Mouse (Mus musculus) lung, postnatal 0 days (tissue): ENCODE data around the gene Apaf1. TPM values are rescaled to one million over a fixed set of nuclear protein-coding genes. Genes with fewer than 3 reads are reported as not detected.

Experiments used
- ATAC-seq: fragments of 200-750 bp; cut with Nextera tagmentation; 2 replicates; pipeline ENCODE4 v1.8.0; 2017; ENCODE audit warnings: moderate library complexity
- DNase-seq: peaks from one replicate; pipeline ENCODE4 v3.0.0-alpha.2; 2016; ENCODE audit warnings: low spot score
- H3K27ac ChIP-seq: fragments of 300-500 bp; sonication (generic); 2 replicates; pipeline ENCODE4 v1.5.1; 2014; ENCODE audit warnings: antibody characterized with exemption, mild to moderate bottlenecking, low read length, mixed read lengths
- H3K27me3 ChIP-seq: fragments of 300-500 bp; sonication (generic); replicated peaks from 2 replicates; pipeline ENCODE4 v1.6.1; 2014; ENCODE audit warnings: low read length, mixed read lengths; ENCODE audit not compliant: insufficient read depth
- H3K36me3 ChIP-seq: fragments of 300-500 bp; sonication (generic); 2 replicates; pipeline ENCODE4 v1.6.1; 2014; ENCODE audit warnings: low read length, mixed read lengths; ENCODE audit not compliant: insufficient read depth
- H3K4me1 ChIP-seq: fragments of 300-500 bp; sonication (generic); 2 replicates; pipeline ENCODE4 v1.6.1; 2014; ENCODE audit warnings: antibody characterized with exemption, low read depth, low read length, mixed read lengths; ENCODE audit not compliant: insufficient read depth
- H3K4me2 ChIP-seq: fragments of 300-500 bp; sonication (generic); replicated peaks from 2 replicates; pipeline ENCODE4 v1.6.1; 2014; ENCODE audit warnings: low read depth, mild to moderate bottlenecking, low read length, moderate library complexity, mixed read lengths
- H3K4me3 ChIP-seq: fragments of 300-500 bp; sonication (generic); 2 replicates; pipeline ENCODE4 v1.5.1; 2014; ENCODE audit warnings: low read depth, low read length
- H3K9ac ChIP-seq: fragments of 300-500 bp; sonication (generic); replicated peaks from 2 replicates; pipeline ENCODE4 v1.6.1; 2014; ENCODE audit warnings: low read depth, mild to moderate bottlenecking
- H3K9me3 ChIP-seq: fragments of 300-500 bp; sonication (generic); 2 replicates; pipeline ENCODE4 v1.6.1; 2016; ENCODE audit warnings: low read length, mixed read lengths
- CTCF ChIP-seq: IDR thresholded peaks from 2 replicates; pipeline ENCODE4 v1.5.1; 2016; ENCODE audit warnings: antibody characterized with exemption, mild to moderate bottlenecking
- EP300 ChIP-seq: IDR thresholded peaks from 2 replicates; pipeline ENCODE4 v1.6.1; 2016; ENCODE audit warnings: antibody characterized with exemption, mild to moderate bottlenecking, control low read depth
- WGBS: fragments of 180-500 bp; shearing (Covaris S2); extraction: QIAGEN DNeasy Blood & Tissue Kit; methylation state at CpG from one replicate; pipeline ENCODE4 v1.1.7; 2014; 5-methylcytosine and 5-hydroxymethylcytosine counted together
- polyA plus RNA-seq: library from polyadenylated mRNA; unstranded; fragments of >200 nt; fragmentation: Nextera tagmentation; extraction: Ambion mirVana; gene quantifications from 2 replicates; pipeline ENCODE4 v1.2.1, GENCODE M21; 2015

Gene Apaf1
- polyA plus RNA-seq, 1 experiment from 2014 or later: 14.3 TPM

GRCm38 (mm10) chr10:90999899-91000298, 82.7 kb downstream of the Apaf1 start:
- no peak overlapping the region for H3K4me3 ChIP-seq
- H3K9ac ChIP-seq: no peak overlapping the region
- H3K27ac ChIP-seq: no peak overlapping the region
- 0 out of 2 replicates have a peak, but pooled peaks cover 11% of the 10 kb centered on the region for H3K36me3 ChIP-seq
- TF ChIP-seq CTCF (no peak), EP300 (no peak)
- no peak for ATAC-seq
- H3K27me3 ChIP-seq: no peaks in the 10 kb centered on the region
- no peaks in the 10 kb centered on the region for H3K9me3 ChIP-seq
- H3K4me2 ChIP-seq: no peak overlapping the region
- H3K4me1 ChIP-seq: no peaks in the 10 kb centered on the region
- WGBS: 72% methylated on average over 5 of the region's 5 CpGs
- DNase-seq: no peak

GRCm38 (mm10) chr10:90993869-90994268, 88.7 kb downstream of the Apaf1 start:
- H3K36me3 ChIP-seq: peaks cover 25% of the 10 kb centered on the region
- H3K9me3 ChIP-seq: no peaks in the 10 kb centered on the region
- H3K4me1 ChIP-seq: no peaks in the 10 kb centered on the region
- H3K27ac ChIP-seq: no peak overlapping the region
- no peak for DNase-seq
- no peak overlapping the region for H3K4me2 ChIP-seq
- no peak for ATAC-seq
- 88% methylated on average over 5 of the region's 5 CpGs for WGBS
- H3K4me3 ChIP-seq: no peak overlapping the region
- TF ChIP-seq CTCF (no peak), EP300 (no peak)
- H3K9ac ChIP-seq: no peak overlapping the region
- H3K27me3 ChIP-seq: no peaks in the 10 kb centered on the region

GRCm38 (mm10) chr10:90992237-90992636, 90.3 kb downstream of the Apaf1 start:
- ATAC-seq (no peak), DNase-seq (no peak)
- H3K36me3 ChIP-seq: peaks cover 28% of the 10 kb centered on the region
- no peaks in the 10 kb centered on the region for H3K4me1 ChIP-seq
- no peak for TF ChIP-seq CTCF
- no peak for TF ChIP-seq EP300
- no peak overlapping the region for H3K4me2 ChIP-seq
- no peak overlapping the region for H3K4me3 ChIP-seq
- H3K27me3 ChIP-seq: no peaks in the 10 kb centered on the region
- H3K27ac ChIP-seq: no peak overlapping the region
- H3K9ac ChIP-seq: no peak overlapping the region
- no peaks in the 10 kb centered on the region for H3K9me3 ChIP-seq
- 89% methylated on average over 6 of the region's 6 CpGs for WGBS

GRCm38 (mm10) chr10:90990340-90990739, 92.2 kb downstream of the Apaf1 start:
- WGBS: 81% methylated on average over 6 of the region's 6 CpGs
- DNase-seq (no peak), ATAC-seq (no peak)
- Histone ChIP-seq H3K36me3 (peaks cover 18% of the 10 kb centered on the region), H3K4me1 (no peaks in the 10 kb centered on the region), H3K27me3 (no peaks in the 10 kb centered on the region), H3K9me3 (no peaks in the 10 kb centered on the region), H3K9ac (no peak overlapping the region), H3K4me3 (no peak overlapping the region), H3K27ac (no peak overlapping the region), H3K4me2 (no peak overlapping the region)
- TF ChIP-seq EP300: no peak
- no peak for TF ChIP-seq CTCF

- no peaks in the 10 kb centered on the region for H3K27me3 ChIP-seq
- H3K9ac ChIP-seq: no peak overlapping the region
- H3K9me3 ChIP-seq: no peaks in the 10 kb centered on the region
- TF ChIP-seq CTCF (no peak), EP300 (no peak)
- no peak overlapping the region for H3K27ac ChIP-seq
- no peak overlapping the region for H3K4me3 ChIP-seq
- H3K36me3 ChIP-seq: no peaks in the 10 kb centered on the region
- H3K4me1 ChIP-seq: no peaks in the 10 kb centered on the region
- DNase-seq (peak; percentile 11), ATAC-seq (no peak)
- no peak overlapping the region for H3K4me2 ChIP-seq
- WGBS: 52% methylated on average over 8 of the region's 8 CpGs
Observed at GRCm38 (mm10) chr10:90983046-90983445, 99.5 kb downstream of the Apaf1 start.

- Histone ChIP-seq H3K4me3 (no peak overlapping the region), H3K4me1 (no peaks in the 10 kb centered on the region), H3K4me2 (no peak overlapping the region), H3K9me3 (no peaks in the 10 kb centered on the region), H3K9ac (no peak overlapping the region), H3K27ac (no peak overlapping the region), H3K27me3 (no peaks in the 10 kb centered on the region), H3K36me3 (no peaks in the 10 kb centered on the region)
- DNase-seq: no peak
- WGBS: 88% methylated on average over 4 of the region's 4 CpGs
- TF ChIP-seq EP300 (no peak), CTCF (no peak)
- no peak for ATAC-seq
Observed at GRCm38 (mm10) chr10:90981811-90982210, 100.8 kb downstream of the Apaf1 start.

- no peak for ATAC-seq
- Histone ChIP-seq H3K4me1 (no peaks in the 10 kb centered on the region; the same call in 1 of the 2 replicates), H3K9me3 (no peaks in the 10 kb centered on the region), H3K4me2 (no peak overlapping the region), H3K4me3 (no peak overlapping the region), H3K27ac (no peak overlapping the region), H3K9ac (no peak overlapping the region), H3K27me3 (peaks cover 6% of the 10 kb centered on the region; the same call in 1 of the 2 replicates), H3K36me3 (no peaks in the 10 kb centered on the region)
- WGBS: 70% methylated on average over 6 of the region's 6 CpGs
- no peak for TF ChIP-seq CTCF
- no peak for TF ChIP-seq EP300
- DNase-seq: no peak
Observed at GRCm38 (mm10) chr10:90974491-90974890, 108.1 kb downstream of the Apaf1 start.
